Mouse (Mus musculus): ENCODE measurements around the gene Dcaf1.

The Dcaf1 gene

GRCm38 (mm10) chr9:106903099-106903790 lies 81.6 kb downstream of the Dcaf1 start:
- in situ Hi-C loops (cut with MboI, MseI) = loop anchor here (10.0 kb wide), 1 partner anchor 452 kb away; no protein-coding TSS in a partner anchor

- in situ Hi-C loops (cut with MboI, MseI) = loop anchor here (10.0 kb wide), 1 partner anchor 451 kb away; no protein-coding TSS in a partner anchor
These were observed 82.1 kb downstream of the Dcaf1 start for GRCm38 (mm10) chr9:106903791-106904134.

DNA sequence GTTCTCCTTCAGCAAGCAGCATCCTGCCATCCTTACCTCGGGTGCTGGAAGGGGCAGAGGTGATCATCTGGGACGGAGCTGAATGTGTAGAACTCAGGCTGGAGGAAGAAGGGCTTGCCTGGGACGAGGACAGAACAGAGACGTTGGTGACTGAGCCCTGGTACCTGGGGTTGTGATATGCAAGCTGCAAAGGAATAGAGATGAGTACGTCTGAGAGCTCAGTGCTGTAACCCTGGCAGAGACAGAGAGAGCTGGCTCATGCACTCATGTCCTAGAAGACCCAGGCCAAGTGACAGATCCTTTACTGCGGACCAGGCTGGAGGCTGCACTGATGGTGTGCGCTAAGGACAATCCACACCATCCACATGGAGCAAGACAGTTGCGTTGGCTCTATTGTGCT lies 84.9 kb downstream of the Dcaf1 start:
- in situ Hi-C loops (cut with MboI, MseI) = loop anchor here (10.0 kb wide), 1 partner anchor 448 kb away; no protein-coding TSS in a partner anchor

- in situ Hi-C loops (cut with MboI, MseI) = loop anchor here (10.0 kb wide), 1 partner anchor 447 kb away; no protein-coding TSS in a partner anchor
These were observed 86.5 kb downstream of the Dcaf1 start for GRCm38 (mm10) chr9:106908174-106908573.

GRCm38 (mm10) chr9:106908715-106909114 lies 87.0 kb downstream of the Dcaf1 start:
- in situ Hi-C loops (cut with MboI, MseI) = loop anchor here (10.0 kb wide), 1 partner anchor 446 kb away; no protein-coding TSS in a partner anchor

DNA sequence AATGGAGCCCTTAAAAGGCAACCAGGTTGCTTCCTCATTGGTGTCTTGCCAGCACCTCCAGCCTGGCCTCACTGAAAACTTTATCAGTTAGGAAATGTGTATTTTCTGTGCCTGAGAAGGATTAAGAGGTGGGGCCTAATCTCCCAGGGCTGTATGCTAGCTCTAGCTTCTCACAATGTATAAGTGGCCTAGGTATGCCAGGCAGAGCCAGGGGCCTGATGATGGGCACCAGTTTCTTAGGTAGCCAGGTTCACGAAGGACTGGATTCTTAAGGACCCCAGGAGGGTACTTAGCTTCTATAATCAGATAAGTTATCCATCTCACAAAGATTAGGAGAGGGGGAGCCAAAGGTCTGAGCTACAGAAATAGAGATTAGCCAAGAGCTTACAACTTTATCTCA lies 90.0 kb downstream of the Dcaf1 start:
- in situ Hi-C loops (cut with MboI, MseI) = no loop called here

GRCm38 (mm10) chr9:106913759-106914158 lies 92.1 kb downstream of the Dcaf1 start:
- in situ Hi-C loops (cut with MboI, MseI) = no loop called here

- in situ Hi-C loops (cut with MboI, MseI) = no loop called here
These were observed 93.2 kb downstream of the Dcaf1 start for GRCm38 (mm10) chr9:106914878-106915277.

Data from T-helper 1 cell (primary cell).